Mouse (Mus musculus) mature B cell (primary cell): ENCODE measurements around the gene Dnah7b.
"Not testable (repeated sequence)": the region's sequence is repeated elsewhere in the genome, so short reads cannot be mapped to it uniquely, and the experiment has no call there.

ENCODE experiments used
- in situ Hi-C: fragments of 300-500 bp; cut with MboI; formaldehyde crosslinking; loops from 2 replicates; pipeline ENCODE4 v1.14.3; 2019

The Dnah7b gene

DNA sequence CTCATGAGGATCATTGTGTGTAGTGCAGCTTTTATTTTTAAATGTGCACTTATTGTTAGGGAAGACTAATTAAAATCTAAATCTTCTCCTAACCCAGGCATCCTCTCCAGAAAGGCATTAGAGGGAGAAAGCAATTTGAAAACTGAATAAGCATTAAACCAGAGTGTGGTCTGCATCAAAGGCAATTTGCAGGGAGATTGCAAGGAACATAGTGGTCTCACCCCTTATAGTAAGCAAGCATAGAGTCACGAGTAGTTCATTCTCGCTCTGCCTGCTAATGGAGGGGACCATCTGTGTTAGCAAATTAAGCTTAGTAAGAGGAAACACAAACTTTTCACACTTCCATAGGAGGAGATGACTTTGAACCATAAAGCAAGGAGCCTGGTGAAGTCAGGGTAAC, 228.3 kb downstream of the Dnah7b start:
- in situ Hi-C loops: not testable (repeated sequence)

DNA sequence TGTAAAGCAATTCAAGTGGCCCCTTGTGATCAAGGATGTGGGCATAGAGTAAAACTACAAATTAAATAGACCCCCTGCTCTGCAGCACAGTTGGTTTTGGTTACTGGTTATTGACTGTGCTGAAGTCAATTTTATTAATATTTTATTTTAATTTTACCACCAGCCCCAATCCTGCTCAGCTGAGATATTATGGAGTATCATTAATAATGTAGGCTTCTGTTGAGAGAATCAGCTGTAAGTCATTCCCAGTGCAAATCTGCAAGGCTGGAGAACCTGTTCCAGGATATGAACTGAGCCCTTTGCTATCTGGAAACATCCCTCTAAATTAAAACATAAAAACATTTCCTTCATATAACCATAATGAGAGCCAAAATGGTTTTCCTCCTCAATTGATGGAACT, 259.8 kb downstream of the Dnah7b start:
- in situ Hi-C loops: not testable (repeated sequence)

DNA sequence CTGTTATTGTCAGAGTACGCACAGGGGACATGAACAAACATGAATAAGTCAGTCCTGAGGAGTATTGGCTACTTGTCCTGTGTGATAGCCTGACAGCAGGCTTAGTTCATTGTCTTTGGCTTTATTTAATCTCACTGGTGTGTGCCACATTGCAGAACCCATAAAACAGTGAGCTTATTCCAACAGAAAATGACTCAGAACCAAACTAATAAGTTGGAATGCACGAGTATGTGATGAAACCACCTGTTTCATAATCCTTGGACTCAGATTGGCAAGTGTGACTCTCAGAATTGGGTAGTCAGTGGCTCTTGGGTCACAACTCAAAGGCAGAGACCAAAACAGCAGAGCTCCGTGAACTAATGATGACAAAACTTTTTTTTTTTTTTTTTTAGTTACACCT, 279.2 kb downstream of the Dnah7b start:
- in situ Hi-C loops: not testable (repeated sequence)

DNA sequence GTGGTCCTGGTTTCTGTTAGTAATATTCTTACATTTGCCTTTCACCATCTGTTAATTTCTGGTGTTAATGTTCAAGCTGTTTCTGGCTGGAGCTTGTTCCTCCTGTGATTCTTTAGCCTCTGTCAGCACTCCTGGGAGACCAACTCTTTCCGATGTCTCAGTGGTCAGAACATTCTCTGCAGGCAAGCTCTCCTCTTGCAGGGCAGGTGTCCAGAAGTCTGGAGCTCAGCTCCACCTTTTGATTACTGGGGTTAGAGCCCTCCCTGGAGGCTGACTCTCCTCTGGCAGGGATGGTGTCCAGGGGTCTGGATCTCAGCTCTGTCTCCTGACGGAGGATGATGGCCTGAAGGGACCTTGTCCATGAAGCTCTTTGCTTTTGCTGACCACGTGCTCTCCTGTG, 314.5 kb downstream of the Dnah7b start:
- in situ Hi-C loops: not testable (repeated sequence)

DNA sequence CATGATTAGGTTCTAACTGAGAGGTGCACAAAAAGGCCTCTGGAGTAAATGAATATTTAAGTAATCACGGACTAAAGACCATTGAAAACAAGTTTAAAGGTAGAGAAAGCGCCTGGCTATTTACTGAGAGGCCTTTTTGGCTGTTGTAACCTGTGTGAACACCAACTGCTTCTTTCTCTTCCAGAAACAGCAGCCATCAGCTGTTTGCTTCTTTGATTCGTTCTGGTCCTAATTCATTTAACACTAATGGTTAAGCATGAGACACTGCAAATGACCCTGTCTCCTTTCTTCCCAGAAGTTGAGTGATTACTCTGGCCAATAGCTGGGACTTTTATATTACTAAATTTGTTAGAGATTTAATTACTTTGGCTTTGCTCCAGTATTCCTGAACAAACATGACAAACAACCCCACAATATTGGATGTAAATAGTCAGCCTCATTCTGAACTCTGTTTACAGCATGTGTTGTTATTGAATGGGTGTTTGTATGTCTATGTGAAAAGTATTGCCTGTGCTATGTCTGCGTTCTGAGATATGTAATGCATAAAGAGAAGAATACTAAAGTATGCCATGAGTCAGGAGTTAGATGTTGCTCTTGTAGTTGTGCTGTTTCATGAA, 328.7 kb downstream of the Dnah7b start:
- in situ Hi-C loops: not testable (repeated sequence)

DNA sequence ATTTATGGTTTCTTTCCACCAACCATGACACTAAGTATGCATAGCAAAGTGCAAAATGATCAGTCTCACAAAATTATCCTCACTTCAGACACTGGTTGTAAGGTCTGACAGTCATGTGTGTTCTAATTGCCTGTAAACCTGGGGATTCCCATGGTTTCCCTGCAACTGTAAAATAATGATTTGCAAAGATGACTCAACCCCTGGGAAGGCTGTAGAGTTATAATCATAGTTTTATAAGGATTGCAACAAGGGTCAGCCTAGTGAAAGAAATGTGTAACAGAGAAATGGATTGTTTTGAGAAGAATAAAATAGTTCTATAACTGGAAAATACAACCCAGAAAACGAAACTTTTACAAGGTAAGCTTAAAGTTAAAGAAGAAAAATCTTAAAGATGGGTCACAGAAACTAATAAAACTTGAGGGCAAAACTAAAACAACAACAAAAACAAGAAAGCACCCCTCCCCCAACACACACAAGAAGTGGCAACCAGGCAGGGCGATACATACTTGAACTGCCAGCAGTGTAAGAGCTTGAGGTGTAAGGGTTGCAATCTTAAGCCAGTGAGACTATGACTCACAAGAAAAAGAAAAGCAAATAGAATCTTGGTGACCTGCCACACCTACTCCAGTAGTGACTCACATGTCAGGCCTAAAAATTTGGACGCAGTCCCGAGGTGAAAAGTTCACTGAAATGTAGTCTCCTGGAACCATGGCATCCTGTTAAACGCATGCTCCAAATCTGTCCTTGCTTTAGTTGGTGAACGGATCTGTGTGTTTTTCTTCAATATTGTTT, 342.4 kb downstream of the Dnah7b start:
- in situ Hi-C loops: no loop called here

DNA sequence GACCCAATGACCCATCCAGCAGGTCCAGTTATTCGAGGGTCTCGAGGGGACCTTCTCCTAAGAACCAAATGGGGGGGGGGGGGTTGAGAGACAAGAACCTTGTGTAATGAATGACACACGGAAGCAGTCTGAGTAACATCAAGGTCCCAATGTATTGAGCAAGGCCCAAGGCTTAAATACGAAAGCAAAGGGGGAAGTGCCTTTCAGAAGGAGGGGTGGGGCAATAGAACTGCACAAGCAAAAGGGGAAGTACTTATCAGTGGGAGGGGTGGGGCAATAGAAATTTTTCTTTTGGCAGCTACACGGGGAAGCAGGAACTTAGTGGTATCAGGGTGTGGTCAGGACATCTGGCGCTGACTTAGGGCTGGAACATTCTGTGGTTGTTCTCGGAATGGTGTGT, 348.7 kb downstream of the Dnah7b start:
- in situ Hi-C loops: not testable (repeated sequence)

DNA sequence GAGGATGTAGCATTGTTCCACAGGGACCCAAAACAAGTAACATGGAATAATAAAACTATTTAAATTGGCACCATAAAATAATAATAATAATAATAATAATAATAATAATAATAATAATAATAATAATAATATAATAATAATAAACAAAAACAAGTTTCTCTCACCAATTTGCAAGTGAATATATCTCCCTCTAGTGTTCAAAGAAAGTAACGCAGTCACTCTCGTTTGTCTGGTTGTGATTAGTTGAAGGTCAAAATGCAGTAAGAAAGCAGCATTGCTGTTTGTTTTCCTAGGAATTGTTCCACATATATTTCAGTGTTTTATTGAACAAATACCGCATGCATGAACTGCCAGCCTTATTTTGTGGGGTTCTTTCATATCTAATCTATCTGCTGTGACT, 350.8 kb downstream of the Dnah7b start:
- in situ Hi-C loops: not testable (repeated sequence)

DNA sequence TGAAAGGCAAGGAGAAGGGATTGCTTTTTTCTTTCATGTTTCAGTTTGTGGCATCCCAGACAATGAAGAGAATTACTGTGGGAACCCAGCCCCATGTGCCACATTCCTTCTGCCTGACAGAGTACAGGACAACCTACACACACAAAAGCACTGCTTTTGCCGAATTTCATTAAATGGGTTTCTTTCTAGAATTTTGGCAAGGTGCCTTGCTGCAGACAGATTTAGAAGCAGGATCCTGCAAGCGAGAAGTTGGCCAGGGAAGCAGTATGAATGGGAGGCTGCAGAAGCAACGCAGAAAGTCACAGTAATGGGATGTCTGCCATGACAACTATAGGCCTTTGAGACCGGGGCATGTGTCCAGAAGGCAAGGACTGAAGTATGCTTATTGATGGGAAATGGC, 352.9 kb downstream of the Dnah7b start:
- in situ Hi-C loops: not testable (repeated sequence)
